9 mouse cellular contexts compared by ENCODE assay signal in the genomic region with DNA sequence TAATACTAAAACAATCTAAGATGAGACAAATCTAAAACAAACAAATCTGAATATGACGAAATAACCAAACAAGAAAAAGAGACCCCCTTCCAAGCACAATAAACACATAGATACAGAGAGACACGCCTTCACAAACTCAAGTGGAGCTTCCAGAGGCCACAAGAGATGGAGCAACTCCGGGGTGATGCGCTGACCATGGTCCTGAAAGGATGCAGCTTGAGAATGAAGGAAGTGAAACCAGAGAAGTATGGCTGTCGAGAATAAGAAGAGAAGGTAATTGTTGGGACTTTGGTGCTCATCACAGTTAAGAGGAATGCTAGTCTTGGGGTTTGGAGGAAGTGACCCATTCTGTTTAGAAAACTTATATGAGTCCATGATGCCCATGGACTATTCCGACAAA.
A peak's percentile ranks its signal among the peaks of the same experiment; 100 is the strongest.
DNase-seq lines count a peak whose midpoint lies in the region; ATAC-seq and TF ChIP-seq lines count a peak whose summit lies in the region.
"Had no signal": no experiment of that assay in that cellular context is flagged by ENCODE, and none has a peak within 500 bp of the region (broad histone marks: within the 10 kb centered on the region; RNA-seq: fewer than 3 reads in every experiment).

No protein-coding gene starts in this region.

- no peaks in the 10 kb centered on the region for H3K9me3 ChIP-seq in kidney, embryonic 16.5 days (ENCODE audit: low read length)
- H3K9me3 ChIP-seq in MEL (replicated peaks; ENCODE audit: insufficient read depth, low read length): no peaks in the 10 kb centered on the region

- no peaks in the 10 kb centered on the region for H3K79me2 ChIP-seq in MEL (ENCODE audit: control insufficient read depth, insufficient read depth, low read length, poor library complexity)

- WGBS in kidney, embryonic 16.5 days: 41% methylated on average over 6 of the region's 6 CpGs

- H3K9ac ChIP-seq in kidney, embryonic 16.5 days (replicated peaks; ENCODE audit: low read length): no peak overlapping the region
- no peak overlapping the region for H3K9ac ChIP-seq in MEL (ENCODE audit: control insufficient read depth, low read depth, low read length, poor library complexity, severe bottlenecking)

- peak; percentile 3 for DNase-seq in kidney, adult 11 months
- DNase-seq in MEL (ENCODE audit: low read depth, low spot score): peak; percentile 73
- DNase-seq in embryo, embryonic 10.5 days (ENCODE audit: low spot score): peak; percentile 75
- peak; percentile 2 for DNase-seq in lung, postnatal 36 days
- DNase-seq in layer of hippocampus, adult 2 months (ENCODE audit: low spot score in 2 of 2): no peak
- DNase-seq in frontal cortex, adult 2 months (ENCODE audit: extremely low spot score in 1 of 2, low spot score in 1 of 2): no peak

- no peak overlapping the region for H3K4me2 ChIP-seq in kidney, embryonic 16.5 days (replicated peaks; ENCODE audit: low read depth, low read length)

- no peaks in the 10 kb centered on the region for H3K4me1 ChIP-seq in kidney, embryonic 16.5 days (ENCODE audit: insufficient read depth, low read length)
- no peaks in the 10 kb centered on the region for H3K4me1 ChIP-seq in MEL (ENCODE audit: control insufficient read depth in 1 of 2, insufficient read depth in 2 of 2, low read length in 2 of 2)

- no peak for TF ChIP-seq RAD21 in MEL (IDR thresholded peaks at IDR 0.05; ENCODE audit: low read depth, low read length)

- no peak for TF ChIP-seq POLR2A in MEL (IDR thresholded peaks at IDR 0.05; ENCODE audit: control insufficient read depth in 1 of 2, insufficient read depth in 1 of 2, low read depth in 1 of 2, low read length in 2 of 2, poor library complexity in 1 of 2)

- no peak overlapping the region for H3K27ac ChIP-seq in kidney, embryonic 16.5 days (ENCODE audit: low read length)
- H3K27ac ChIP-seq in MEL (ENCODE audit: control insufficient read depth, low read depth, low read length): no peak overlapping the region
- H3K27ac ChIP-seq in layer of hippocampus, adult 2 months: no peak overlapping the region

- TF ChIP-seq EP300 in MEL (IDR thresholded peaks at IDR 0.05; ENCODE audit: low read depth in 1 of 2, low read length in 2 of 2): no peak

- no peak for TF ChIP-seq CTCF in MEL (IDR thresholded peaks at IDR 0.05 in 2 of 3, conservative IDR thresholded peaks at IDR 0.05 in 1 of 3; ENCODE audit: control insufficient read depth in 1 of 3, insufficient read depth in 1 of 3, low read depth in 2 of 3, low read length in 3 of 3, poor library complexity in 1 of 3, severe bottlenecking in 1 of 3)
- TF ChIP-seq CTCF in layer of hippocampus, adult 2 months (conservative IDR thresholded peaks at IDR 0.05): no peak

- no peaks in the 10 kb centered on the region for H3K36me3 ChIP-seq in kidney, embryonic 16.5 days (ENCODE audit: insufficient read depth, low read length)
- no peaks in the 10 kb centered on the region for H3K36me3 ChIP-seq in MEL (ENCODE audit: control insufficient read depth in 1 of 2, insufficient read depth in 2 of 2, low read length in 2 of 2)

- no peak overlapping the region for H3K4me3 ChIP-seq in kidney, embryonic 16.5 days (ENCODE audit: low read length)
- no peak overlapping the region for H3K4me3 ChIP-seq in MEL (ENCODE audit: control insufficient read depth in 1 of 2, insufficient read depth in 1 of 2, low read depth in 2 of 2, low read length in 2 of 2)
- H3K4me3 ChIP-seq in layer of hippocampus, adult 2 months: no peak overlapping the region

- ATAC-seq in kidney, embryonic 16.5 days (ENCODE audit: low FRiP score, low TSS enrichment): no peak
- no peak for ATAC-seq in frontal cortex, adult (ENCODE audit: low TSS enrichment)
- ATAC-seq: forebrain, embryonic 16.5 days had no signal

- no peaks in the 10 kb centered on the region for H3K27me3 ChIP-seq in kidney, embryonic 16.5 days (ENCODE audit: insufficient read depth, low read length)
- H3K27me3 ChIP-seq in MEL (ENCODE audit: control insufficient read depth in 1 of 2, insufficient read depth in 2 of 2, low read length in 2 of 2): no peaks in the 10 kb centered on the region

TF ChIP-seq in MEL, 35 proteins besides CTCF, POLR2A, EP300 and RAD21:
- TF ChIP-seq SIN3A (IDR thresholded peaks at IDR 0.05; ENCODE audit: low read length) (peak; percentile 30; the same call in 1 of the 2 replicates), POLR2AphosphoS5 (IDR thresholded peaks at IDR 0.05; ENCODE audit: borderline replicate concordance, low read depth, low read length) (no peak), BHLHE40 (IDR thresholded peaks at IDR 0.05; ENCODE audit: borderline replicate concordance, low read depth, low read length) (no peak)

Comparison
In these comparisons a context has a peak if more than half of its experiments do, and no peak if none do; other contexts are left out.
1. DNase-seq: peak in kidney, adult 11 months (single experiment), MEL (single experiment), embryo, embryonic 10.5 days (single experiment) and lung, postnatal 36 days (single experiment); none in layer of hippocampus, adult 2 months (0 of 2) and frontal cortex, adult 2 months (0 of 2).